Mouse (Mus musculus) left cerebral cortex, postnatal 14 days (tissue): ENCODE measurements around the gene Aldh5a1. TPM values are rescaled to one million over a fixed set of nuclear protein-coding genes. Genes with fewer than 3 reads are reported as not detected.
"Not testable (repeated sequence)": the region's sequence is repeated elsewhere in the genome, so short reads cannot be mapped to it uniquely, and the experiment has no call there.

ENCODE experiments used
- DNase-seq, 2 experiments: peaks; one replicate each; pipeline ENCODE4 v3.0.0; 2021 to 2022; ENCODE audit warnings: low spot score in 2 of 2, mixed read lengths in 1 of 2
- intact Hi-C: fragments of 180-260 bp; cut with DNase I; formaldehyde crosslinking; loops from one replicate; pipeline ENCODE4 v1.15.1; 2025
- long read RNA-seq, 2 experiments: library from polyadenylated mRNA; stranded (forward); transcript quantifications; one replicate each; pipeline ENCODE4 v2.0.0; 2021
- total RNA-seq, 2 experiments: library from RNA; stranded (reverse); gene quantifications; 2 replicates each; pipeline ENCODE4 v1.2.3; 2021

The Aldh5a1 gene
- total RNA-seq, result 10 to 100 TPM; 67.1 to 71.3 TPM
- long read RNA-seq, experiment 1, full-length matches to known transcripts, result 21 of 34 reads
- long read RNA-seq, experiment 1, partial matches to known transcripts, result 1 of 34 reads
- long read RNA-seq, experiment 1, other reads (novel, unspliced or antisense), result 12 of 34 reads
- long read RNA-seq, experiment 2, full-length matches to known transcripts, result 26 of 34 reads
- long read RNA-seq, experiment 2, partial matches to known transcripts, result 2 of 34 reads
- long read RNA-seq, experiment 2, other reads (novel, unspliced or antisense), result 6 of 34 reads

DNA sequence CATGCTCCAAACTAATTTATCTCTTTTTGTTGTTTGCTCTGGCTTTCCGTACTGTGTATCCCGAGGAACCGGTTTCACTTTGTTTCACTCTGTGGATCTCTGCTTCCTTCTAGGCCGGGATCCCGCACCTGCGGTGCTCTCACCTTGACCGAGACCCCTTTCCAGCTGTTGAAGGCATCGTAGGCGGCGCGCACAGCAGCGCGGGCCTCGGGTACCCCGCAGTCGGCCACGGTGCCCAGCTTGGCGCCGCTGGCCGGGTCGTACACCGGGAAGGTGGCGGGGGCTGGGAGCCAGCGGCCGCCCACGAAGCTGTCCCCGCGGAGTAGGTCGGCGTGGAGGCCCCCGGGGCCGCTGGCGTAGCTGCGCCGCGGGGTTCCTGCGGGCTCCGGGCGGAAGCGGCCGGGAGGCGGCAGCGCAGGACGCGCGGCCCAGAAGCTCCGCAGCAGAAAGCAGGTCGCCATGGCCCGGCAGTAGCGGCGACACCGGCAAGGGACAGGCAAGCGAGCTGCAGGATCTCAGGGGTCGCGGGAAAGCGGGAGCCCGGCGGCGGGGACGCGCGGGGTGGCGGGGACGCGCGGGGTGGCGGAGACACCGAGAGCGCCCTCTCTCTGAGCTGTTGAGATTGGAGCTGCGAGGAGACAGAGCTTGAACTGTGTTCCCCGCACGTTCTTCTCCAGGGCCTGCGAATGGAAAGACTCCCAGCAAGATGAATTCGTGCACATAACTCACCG is at the start of gene Aldh5a1:
TSS of gene Aldh5a1 (minus strand) at position 554 of the 731 bp plus-strand sequence.
- intact Hi-C loops, result loop anchor here (5.0 kb wide), 1 partner anchor 175 kb away; no protein-coding TSS in a partner anchor
- DNase-seq, result peak; percentile 72 to 84

DNA sequence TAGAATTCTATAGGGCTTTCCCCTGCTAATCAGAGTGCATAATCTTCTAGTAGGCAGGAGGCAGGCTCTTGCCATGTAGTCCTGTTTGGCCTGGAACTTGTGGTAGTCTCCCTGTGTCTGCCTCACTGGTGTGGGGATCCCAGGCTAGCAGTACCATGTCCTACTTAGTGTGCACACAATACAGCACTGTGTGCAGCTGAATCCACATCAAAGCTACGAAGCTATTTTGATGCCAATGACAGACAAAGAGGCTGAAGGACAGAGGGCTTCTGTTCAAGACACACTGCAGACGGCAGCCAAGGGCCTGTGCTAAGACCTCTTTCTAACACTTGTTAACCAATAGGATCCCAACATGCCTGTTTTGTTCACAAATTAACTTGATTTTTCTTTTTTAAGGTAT is 48.0 kb upstream of the Aldh5a1 start:
- peak; percentile 43 to 67 for DNase-seq
- intact Hi-C loops, result no loop called here

DNA sequence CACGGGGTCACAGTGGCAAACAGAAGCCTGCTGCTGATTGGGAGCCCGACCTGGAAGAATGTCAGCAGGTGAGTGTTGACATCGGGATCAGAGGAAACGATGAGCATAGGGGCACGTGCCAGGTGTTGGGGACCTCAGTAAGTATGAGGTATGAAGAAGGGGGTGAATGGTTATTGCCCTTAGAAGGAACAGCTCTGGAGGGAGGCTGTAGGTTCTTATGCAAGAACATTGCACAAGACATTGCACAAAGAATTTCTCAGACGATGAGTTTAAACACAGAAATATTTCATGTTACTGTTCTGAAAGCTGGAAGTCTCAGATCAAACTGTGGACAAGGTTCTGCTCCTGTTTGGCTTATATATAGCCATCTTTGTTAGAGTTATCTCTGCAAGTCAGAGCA is 43.6 kb upstream of the Aldh5a1 start:
- DNase-seq, result no peak
- intact Hi-C loops, result no loop called here

- intact Hi-C loops, result no loop called here
- DNase-seq, result no peak
These were observed 40.4 kb upstream of the Aldh5a1 start for GRCm38 (mm10) chr13:24977820-24978342.

DNA sequence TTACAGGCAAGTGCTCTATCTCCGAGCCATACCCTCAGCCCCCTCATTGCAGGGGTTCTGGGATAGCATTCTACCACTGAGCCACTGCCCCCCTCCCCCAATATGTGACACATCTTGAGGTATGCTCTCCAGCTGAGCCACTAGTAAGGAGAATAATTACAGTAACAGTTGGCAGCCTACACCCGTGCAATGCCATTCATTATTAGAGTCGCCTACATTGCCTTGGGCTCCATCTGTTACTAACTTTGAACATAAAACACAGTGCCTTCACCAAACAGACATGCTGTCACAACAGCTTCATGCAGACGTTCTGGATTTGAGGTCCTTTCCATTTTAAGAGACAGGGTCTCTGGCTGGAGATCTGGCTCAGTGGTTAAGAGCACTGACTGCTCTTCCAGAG is 38.9 kb upstream of the Aldh5a1 start:
- intact Hi-C loops, result no loop called here
- DNase-seq, result peak; percentile 30 to 34

- DNase-seq, intact Hi-C loops: not testable (repeated sequence)
These were observed 34.3 kb upstream of the Aldh5a1 start for GRCm38 (mm10) chr13:24971776-24972175.

DNA sequence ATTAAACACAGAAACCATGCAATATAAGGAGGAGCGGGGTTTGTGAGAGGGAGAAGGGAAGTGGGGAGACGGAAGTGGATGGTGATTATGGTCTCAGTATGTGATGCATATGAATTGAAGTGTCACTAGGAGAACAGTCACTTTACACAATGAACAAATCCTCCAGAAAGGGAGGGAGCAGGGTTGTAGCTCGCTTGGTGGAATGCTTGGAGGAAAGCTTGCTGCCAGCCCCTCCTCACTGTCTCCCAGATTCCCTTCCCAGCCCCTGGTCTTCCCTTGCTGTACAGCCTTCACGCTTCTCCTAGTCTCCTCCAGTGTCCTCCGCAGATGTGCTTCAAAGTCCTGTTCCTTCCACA is 28.4 kb upstream of the Aldh5a1 start:
- no peak for DNase-seq
- intact Hi-C loops, result no loop called here

GRCm38 (mm10) chr13:24965130-24965845 is 27.8 kb upstream of the Aldh5a1 start:
- intact Hi-C loops, result no loop called here
- no peak for DNase-seq

- intact Hi-C loops, result no loop called here
- no peak for DNase-seq
These were observed 24.7 kb upstream of the Aldh5a1 start for GRCm38 (mm10) chr13:24962119-24962518.

GRCm38 (mm10) chr13:24960084-24960483 is 22.6 kb upstream of the Aldh5a1 start:
- DNase-seq, result no peak
- intact Hi-C loops, result no loop called here

GRCm38 (mm10) chr13:24958671-24959070 is 21.2 kb upstream of the Aldh5a1 start:
- intact Hi-C loops, result no loop called here
- DNase-seq, result no peak

- DNase-seq, result no peak
- intact Hi-C loops, result no loop called here
These were observed 18.0 kb upstream of the Aldh5a1 start for GRCm38 (mm10) chr13:24955500-24955899.

DNA sequence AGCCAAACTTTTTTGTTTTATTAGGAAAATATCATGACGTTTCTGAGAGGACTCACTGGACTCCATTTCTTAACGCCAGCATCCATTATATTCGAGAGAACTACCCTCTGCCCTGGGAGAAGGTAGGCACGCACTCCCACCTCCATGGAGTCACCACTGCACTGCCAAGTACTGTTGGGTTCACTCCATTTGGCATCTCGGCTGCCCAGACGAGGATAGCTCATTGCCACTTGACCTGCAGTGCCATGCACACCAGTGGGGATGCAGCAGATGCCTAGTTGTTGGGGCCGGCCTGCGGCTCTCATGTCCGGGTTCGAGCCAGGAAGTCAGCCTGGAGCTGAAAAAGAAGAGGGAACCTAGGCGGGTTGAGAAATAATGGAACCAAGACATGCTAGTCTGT is 17.6 kb upstream of the Aldh5a1 start:
- intact Hi-C loops, result no loop called here
- no peak for DNase-seq

- intact Hi-C loops, result no loop called here
- no peak for DNase-seq
These were observed 15.2 kb upstream of the Aldh5a1 start for GRCm38 (mm10) chr13:24952659-24953058.

- intact Hi-C loops, result no loop called here
These were observed 11.4 kb upstream of the Aldh5a1 start for GRCm38 (mm10) chr13:24948870-24949269.

GRCm38 (mm10) chr13:24947158-24947557 is 9.7 kb upstream of the Aldh5a1 start:
- intact Hi-C loops, result no loop called here
- no peak for DNase-seq

More at GRCm38 (mm10) chr13:24948870-24949269, 11.4 kb upstream of the Aldh5a1 start:
- no peak for DNase-seq

DNA sequence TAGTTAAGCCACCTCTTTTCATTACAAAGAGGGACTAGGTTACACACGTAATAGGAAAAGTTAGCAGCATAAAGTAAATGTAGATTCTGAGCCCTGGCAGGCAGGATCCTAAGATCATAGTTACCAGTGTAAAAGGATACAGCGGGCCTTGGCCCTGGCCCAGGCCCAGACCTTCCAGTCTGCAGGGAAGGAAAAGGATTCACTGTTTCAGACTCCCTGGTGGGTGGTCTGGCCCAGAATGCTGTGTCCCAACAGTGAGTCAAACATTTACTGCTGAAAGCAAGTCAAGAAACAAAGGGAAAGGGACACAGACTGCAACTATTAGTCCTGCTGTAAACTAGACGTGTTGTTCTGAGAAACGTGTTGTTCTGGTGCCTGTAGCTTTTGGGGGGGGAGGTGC is 8.1 kb upstream of the Aldh5a1 start:
- DNase-seq, result peak; percentile 14 to 44

DNA sequence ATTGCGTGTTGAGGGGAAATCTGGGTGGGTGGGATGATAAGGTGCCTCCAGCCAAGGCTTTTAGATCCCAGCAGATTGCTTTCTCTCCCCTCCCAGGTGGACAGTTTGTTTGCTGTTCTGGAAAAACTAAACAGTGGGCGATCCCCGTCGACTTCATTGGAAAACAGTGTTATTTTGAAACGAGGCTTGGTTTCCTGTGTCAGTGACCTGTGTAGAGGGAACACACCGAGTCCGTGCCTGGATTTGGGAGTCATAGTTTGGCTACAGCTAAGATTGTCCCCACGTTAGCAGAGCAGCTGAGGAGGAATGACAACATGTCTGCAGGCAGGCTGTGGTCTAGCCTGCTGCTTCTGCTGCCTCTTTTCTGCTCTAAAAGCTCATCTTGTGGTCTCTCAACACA is 5.8 kb upstream of the Aldh5a1 start:
- DNase-seq, result no peak
- intact Hi-C loops, result no loop called here

More for the DNA sequence above, 8.1 kb upstream of the Aldh5a1 start:
- intact Hi-C loops, result no loop called here

DNA sequence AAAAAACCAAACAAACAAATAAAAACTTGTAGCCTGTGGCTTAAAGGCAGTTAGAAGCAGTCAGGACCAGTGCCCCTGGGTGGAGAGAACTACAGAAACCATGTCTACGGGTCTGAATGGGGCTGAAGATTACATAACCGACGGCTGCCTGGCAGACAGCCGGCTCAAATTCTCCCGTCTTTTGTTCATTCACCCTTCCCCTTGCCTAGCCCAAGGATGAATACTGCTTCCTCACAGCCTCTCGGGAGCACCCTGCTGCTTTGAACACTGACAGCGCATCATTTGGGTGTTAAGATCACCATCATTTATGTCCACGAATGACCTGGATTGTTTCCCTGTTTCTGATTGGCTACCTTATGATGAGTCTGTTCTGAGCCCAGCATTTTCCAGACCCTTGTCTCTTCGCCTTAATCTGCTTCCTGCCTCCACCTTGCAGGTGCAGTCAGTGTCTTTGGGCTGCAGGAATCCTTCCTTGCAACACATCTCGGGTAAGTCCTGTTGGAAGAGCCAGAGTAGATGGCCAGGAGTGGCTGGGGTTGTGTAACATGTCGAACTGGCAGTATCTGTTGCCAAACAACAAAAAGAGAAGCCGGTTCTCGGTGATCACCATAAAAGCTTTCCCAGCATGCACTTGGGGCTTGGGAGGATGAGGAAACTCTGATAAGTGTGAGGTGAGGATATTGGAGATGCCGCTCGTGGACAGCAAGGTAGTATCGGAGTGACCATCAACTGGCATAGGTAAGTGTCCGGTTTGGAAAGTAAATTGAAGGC is 5.2 kb upstream of the Aldh5a1 start, which contains the start of gene Gpld1:
TSS of gene Gpld1 (plus strand) at position 641 of the 771 bp plus-strand sequence.
- DNase-seq, result peak in 1 of 2 experiments; percentile 17
- intact Hi-C loops, result no loop called here
